Mouse (Mus musculus): ENCODE measurements around the gene Plekhh3.

DNA sequence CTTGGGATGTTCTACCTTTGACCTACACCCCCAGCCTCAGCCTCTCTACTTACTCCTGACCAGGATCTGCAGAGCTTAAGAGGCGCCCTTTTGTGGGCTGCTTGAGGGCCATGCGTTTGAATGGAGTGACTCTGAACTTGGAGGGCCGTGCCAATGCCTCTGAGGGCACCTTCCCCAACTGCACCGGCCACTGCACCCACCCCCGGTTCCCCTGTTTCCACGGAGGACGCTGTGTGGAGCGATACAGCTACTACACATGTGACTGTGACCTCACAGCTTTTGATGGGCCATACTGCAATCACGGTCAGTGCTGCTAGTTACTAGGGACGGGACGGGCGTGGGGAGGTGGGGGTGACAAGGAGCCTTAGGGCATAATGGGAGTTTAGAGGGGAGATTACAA lies 13.8 kb upstream of the Plekhh3 start:
- TF ChIP-seq EP300 (optimal IDR thresholded peaks at IDR 0.05) (no peak), CTCF (IDR thresholded peaks at IDR 0.05; ENCODE audit: low read depth) (no peak)

Measured in stomach, postnatal 0 days (tissue).